Comparison of ENCODE assay signal across 8 mouse cellular contexts in the genomic region with DNA sequence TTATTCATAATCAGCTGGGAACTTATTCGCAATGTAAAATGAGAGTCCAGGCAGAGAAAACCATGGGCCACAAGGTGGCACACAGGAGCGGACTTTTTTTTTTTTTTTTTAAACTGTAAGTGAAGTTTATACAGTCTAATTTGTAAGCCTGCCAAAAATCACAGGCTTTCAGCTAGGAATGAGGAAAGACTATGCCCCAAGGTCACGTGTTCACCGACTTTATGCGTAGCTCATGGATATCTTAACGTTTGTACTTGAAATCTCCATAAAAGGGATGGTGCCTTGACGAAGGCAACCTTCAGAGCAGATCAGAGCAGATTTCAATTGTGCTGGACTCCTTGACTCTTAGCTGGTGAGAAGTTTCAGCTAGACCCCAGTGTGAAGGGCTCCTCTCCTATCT.
DNase-seq lines count a peak whose midpoint lies in the region; ATAC-seq and TF ChIP-seq lines count a peak whose summit lies in the region.

No protein-coding gene starts in this region.

- no peaks in the 10 kb centered on the region for H3K27me3 ChIP-seq in forebrain, embryonic 11.5 days (ENCODE audit: control insufficient read depth, insufficient read depth, low read length)
- peaks cover 9% of the 10 kb centered on the region for H3K27me3 ChIP-seq in forebrain, embryonic 10.5 days (ENCODE audit: poor library complexity, severe bottlenecking)
- no peaks in the 10 kb centered on the region for H3K27me3 ChIP-seq in intestine, postnatal 0 days (replicated peaks; ENCODE audit: control insufficient read depth, insufficient read depth, low read length)
- H3K27me3 ChIP-seq in stomach, embryonic 16.5 days (ENCODE audit: control insufficient read depth, insufficient read depth, low read length): no peaks in the 10 kb centered on the region

- H3K4me2 ChIP-seq in forebrain, embryonic 11.5 days (ENCODE audit: low read depth, low read length, severe bottlenecking): no peak overlapping the region
- H3K4me2 ChIP-seq in intestine, postnatal 0 days (replicated peaks; ENCODE audit: low read depth): no peak overlapping the region
- no peak overlapping the region for H3K4me2 ChIP-seq in stomach, embryonic 16.5 days (ENCODE audit: low read depth, low read length)

- TF ChIP-seq CTCF in intestine, postnatal 0 days (IDR thresholded peaks at IDR 0.05; ENCODE audit: low read depth): peak; percentile 57

- no peaks in the 10 kb centered on the region for H3K36me3 ChIP-seq in forebrain, embryonic 11.5 days (ENCODE audit: control insufficient read depth, insufficient read depth, low read length)
- H3K36me3 ChIP-seq in forebrain, embryonic 10.5 days (replicated peaks): peaks cover 49% of the 10 kb centered on the region
- H3K36me3 ChIP-seq in intestine, postnatal 0 days (ENCODE audit: control insufficient read depth, insufficient read depth): no peaks in the 10 kb centered on the region
- H3K36me3 ChIP-seq in stomach, embryonic 16.5 days (ENCODE audit: control insufficient read depth, insufficient read depth, low read length): no peaks in the 10 kb centered on the region

- no peak overlapping the region for H3K9ac ChIP-seq in forebrain, embryonic 11.5 days (ENCODE audit: low read length)
- no peak overlapping the region for H3K9ac ChIP-seq in intestine, postnatal 0 days (ENCODE audit: low read depth, low read length)
- no peak overlapping the region for H3K9ac ChIP-seq in stomach, embryonic 16.5 days (ENCODE audit: low read length)

- no peak for ATAC-seq in forebrain, embryonic 11.5 days (replicated peaks; ENCODE audit: low FRiP score)
- peak; percentile 31; the same call in 1 of the 2 replicates for ATAC-seq in intestine, postnatal 0 days
- peak; percentile 27; the same call in 1 of the 2 replicates for ATAC-seq in stomach, embryonic 16.5 days (ENCODE audit: insufficient read depth, low FRiP score)
- no peak for ATAC-seq in erythroid progenitor cell, adult 5-6 weeks (replicated peaks; ENCODE audit: low FRiP score, poor library complexity, severe bottlenecking)

- no peaks in the 10 kb centered on the region for H3K9me3 ChIP-seq in forebrain, embryonic 11.5 days (ENCODE audit: control insufficient read depth, low read length)
- no peaks in the 10 kb centered on the region for H3K9me3 ChIP-seq in forebrain, embryonic 10.5 days
- H3K9me3 ChIP-seq in intestine, postnatal 0 days (ENCODE audit: control insufficient read depth): no peaks in the 10 kb centered on the region
- no peaks in the 10 kb centered on the region for H3K9me3 ChIP-seq in stomach, embryonic 16.5 days (replicated peaks; ENCODE audit: control insufficient read depth, low read length)

- H3K4me3 ChIP-seq in forebrain, embryonic 11.5 days (ENCODE audit: low read depth, low read length): no peak overlapping the region
- no peak overlapping the region for H3K4me3 ChIP-seq in forebrain, embryonic 10.5 days
- no peak overlapping the region for H3K4me3 ChIP-seq in intestine, postnatal 0 days (ENCODE audit: low read depth, low read length)
- H3K4me3 ChIP-seq in stomach, embryonic 16.5 days (replicated peaks; ENCODE audit: low read length): no peak overlapping the region

- 84% methylated on average over 7 of the region's 7 CpGs for WGBS in forebrain, embryonic 11.5 days
- 81% methylated on average over 7 of the region's 7 CpGs for WGBS in forebrain, embryonic 10.5 days
- WGBS in intestine, postnatal 0 days: 46% methylated on average over 7 of the region's 7 CpGs
- WGBS in stomach, embryonic 16.5 days: 33% methylated on average over 7 of the region's 7 CpGs

- H3K27ac ChIP-seq in forebrain, embryonic 11.5 days (ENCODE audit: low read depth, low read length): no peak overlapping the region
- H3K27ac ChIP-seq in forebrain, embryonic 10.5 days: no peak overlapping the region
- H3K27ac ChIP-seq in intestine, postnatal 0 days (ENCODE audit: low read depth, low read length): no peak overlapping the region
- H3K27ac ChIP-seq in stomach, embryonic 16.5 days (ENCODE audit: low read length): peak overlapping the region; percentile 62

- 0 out of 2 replicates have a peak, but pooled peaks cover 2% of the 10 kb centered on the region for H3K4me1 ChIP-seq in forebrain, embryonic 11.5 days (replicated peaks; ENCODE audit: control insufficient read depth, insufficient read depth, low read length)
- peaks cover 7% of the 10 kb centered on the region; the same call in 1 of the 2 replicates for H3K4me1 ChIP-seq in forebrain, embryonic 10.5 days
- H3K4me1 ChIP-seq in intestine, postnatal 0 days (replicated peaks; ENCODE audit: control insufficient read depth, insufficient read depth, low read length): no peaks in the 10 kb centered on the region
- peaks cover 22% of the 10 kb centered on the region for H3K4me1 ChIP-seq in stomach, embryonic 16.5 days (ENCODE audit: control insufficient read depth, insufficient read depth, low read length)

- DNase-seq in forebrain, embryonic 11.5 days (ENCODE audit: low spot score): peak; percentile 41
- no peak for DNase-seq in forebrain, embryonic 10.5 days (ENCODE audit: extremely low spot score, low spot score)
- peak; percentile 35 for DNase-seq in retina, embryonic 14.5 days (ENCODE audit: low spot score)
- no peak for DNase-seq in retina, postnatal 1 day
- DNase-seq in layer of hippocampus, postnatal 10 days (ENCODE audit: low spot score in 2 of 2): no peak

Comparison
In these comparisons a context has a peak if more than half of its experiments do, and no peak if none do; other contexts are left out.
1. DNase-seq: peak in forebrain, embryonic 11.5 days (single experiment) and retina, embryonic 14.5 days (single experiment); none in forebrain, embryonic 10.5 days (single experiment), retina, postnatal 1 day (single experiment) and layer of hippocampus, postnatal 10 days (0 of 2).
2. ATAC-seq: peak in intestine, postnatal 0 days (single experiment) and stomach, embryonic 16.5 days (single experiment); none in forebrain, embryonic 11.5 days (single experiment) and erythroid progenitor cell, adult 5-6 weeks (single experiment).